Mouse (Mus musculus): ENCODE results near the gene Disc1.

The Disc1 gene

DNA sequence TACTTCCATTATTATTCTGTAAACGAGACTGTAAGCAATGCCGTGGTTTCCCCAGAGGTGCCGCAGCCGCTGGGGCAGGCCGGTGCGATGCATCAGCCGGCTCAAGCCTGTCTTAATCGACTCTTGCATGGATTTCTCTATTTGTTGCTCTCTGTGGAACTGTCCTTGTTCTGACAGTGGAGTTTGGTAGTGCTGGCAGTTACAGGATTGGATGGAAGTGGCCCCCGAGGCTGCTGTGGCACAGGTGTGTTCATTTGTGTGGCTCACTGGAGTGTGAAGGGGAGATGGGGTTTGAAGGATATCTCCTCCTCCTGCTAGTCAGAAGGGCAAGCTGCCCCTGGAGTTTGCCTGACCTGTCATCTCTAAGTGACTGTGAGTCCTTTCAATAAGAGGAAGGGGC is 171.3 kb downstream of the Disc1 start:
- DNase-seq = peak; percentile 40 to 41

DNA sequence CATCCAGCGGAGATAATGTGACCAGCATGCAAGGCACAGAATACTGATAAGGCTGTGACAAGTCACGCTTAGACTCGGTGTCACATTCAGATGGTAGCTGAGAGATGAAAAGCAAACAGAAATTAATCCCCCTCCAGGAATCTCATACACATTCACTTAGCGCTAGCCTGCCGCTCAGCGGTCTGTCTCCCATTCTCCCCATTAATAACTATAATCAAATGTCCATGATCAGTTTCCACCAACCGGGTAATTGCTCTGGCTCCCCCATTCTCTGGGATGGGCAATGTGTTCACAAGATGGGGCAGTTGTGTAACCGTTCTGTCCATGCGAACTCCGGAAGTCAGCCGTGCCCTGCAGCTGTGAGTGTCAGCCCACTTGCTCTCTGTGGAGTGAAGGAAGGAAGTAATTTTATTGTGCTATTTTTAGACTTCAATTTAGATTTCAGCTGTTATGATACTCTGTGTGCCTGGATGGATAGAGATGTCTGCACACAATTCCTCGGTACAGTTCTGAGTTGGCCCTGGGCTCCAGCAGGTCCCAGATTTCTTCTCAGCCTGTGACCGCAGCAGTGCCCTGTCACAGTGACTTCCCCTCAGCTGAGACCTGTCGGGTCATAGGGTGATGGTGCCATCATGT is 173.1 kb downstream of the Disc1 start:
- peak; percentile 53 to 57 for DNase-seq

DNA sequence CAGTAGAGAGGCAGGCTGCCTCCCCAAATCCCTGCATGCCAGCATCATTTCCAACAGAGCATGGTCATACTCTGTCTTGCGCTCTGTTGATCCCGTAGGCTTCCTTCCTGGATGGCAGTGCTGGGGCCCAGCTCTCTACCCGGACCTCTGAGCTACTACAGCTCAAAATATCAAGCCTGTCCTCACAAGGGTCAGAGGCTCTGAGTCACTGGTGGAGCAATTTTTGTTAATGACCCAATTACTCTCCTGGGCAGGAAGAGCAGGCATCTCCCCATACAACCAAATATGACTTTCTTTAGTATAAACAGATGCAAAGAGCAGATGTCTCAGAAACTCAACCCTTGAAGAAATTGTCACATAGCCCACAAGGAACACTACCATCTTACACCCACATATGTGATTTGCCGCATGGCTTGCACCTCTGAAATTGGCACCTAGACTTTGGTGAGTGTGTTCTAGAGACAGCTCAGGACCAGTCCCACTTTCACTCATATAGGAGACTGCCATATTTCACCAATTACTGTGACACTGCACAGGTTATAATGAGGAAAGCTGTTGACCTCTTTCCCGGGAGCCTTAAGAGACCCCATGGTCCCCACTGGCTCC is 176.6 kb downstream of the Disc1 start:
- no peak for DNase-seq

DNA sequence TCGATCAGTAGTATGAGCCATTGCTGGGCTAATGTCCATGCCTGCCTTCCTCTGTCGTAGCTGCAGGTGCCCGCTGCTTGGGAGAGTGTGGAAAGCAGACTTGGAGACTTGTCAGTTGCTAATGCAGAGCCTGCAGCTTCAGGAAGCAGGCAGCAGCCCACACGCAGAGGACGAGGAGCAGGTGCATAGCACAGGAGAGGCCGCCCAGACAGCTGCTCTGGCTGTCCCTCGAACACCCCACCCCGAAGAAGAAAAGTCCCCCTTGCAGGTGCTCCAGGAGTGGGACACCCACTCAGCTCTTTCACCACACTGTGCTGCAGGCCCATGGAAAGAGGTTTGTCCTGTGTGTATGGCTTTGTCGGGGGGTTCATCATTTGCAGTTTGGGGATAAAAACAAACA is 178.7 kb downstream of the Disc1 start:
- DNase-seq = no peak

DNA sequence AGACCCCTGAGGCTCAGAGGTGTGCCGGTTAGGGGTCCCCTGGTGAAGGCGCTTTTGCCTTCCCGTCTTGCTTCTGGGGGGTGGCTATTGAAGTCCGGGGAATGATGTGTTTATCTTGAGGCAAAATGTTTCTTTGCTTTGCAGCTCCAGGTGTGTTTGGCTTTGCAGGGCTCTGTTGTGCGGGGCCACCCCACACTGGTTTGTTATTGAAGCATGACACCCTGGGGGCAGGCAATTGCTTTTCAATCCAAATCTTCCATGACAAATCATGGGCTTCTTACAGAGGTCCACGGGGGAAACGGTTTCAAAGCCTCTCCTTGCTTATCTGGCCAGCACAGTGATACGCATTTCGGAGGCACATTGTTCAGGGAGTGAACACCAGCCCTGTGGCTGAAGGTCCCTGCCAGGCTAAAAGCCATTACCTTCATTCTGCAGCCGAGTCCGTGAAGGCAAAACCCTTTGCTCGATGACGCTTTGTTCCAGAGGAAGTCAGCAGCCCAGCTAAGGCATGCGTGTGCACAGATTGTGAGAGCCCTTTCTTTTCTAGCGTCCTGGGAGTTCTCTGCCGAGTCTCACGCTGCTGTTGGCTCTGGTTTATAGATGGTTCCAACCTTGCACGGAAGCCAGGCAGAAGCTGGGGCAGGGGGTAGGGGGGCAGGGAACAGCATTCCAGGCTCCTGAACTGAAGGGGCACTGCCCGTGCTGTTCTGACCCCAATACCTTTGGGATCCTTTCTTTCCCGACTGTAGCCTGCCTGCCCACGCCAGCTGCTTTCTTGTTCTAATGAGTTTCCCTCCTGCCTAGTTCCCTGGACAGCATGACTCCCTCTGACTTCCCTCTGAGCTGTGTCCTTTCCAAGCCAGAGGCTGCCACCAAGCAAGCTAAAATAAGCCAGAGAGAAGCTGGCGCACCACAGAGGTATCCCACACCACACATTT is 182.2 kb downstream of the Disc1 start:
- DNase-seq = no peak

DNA sequence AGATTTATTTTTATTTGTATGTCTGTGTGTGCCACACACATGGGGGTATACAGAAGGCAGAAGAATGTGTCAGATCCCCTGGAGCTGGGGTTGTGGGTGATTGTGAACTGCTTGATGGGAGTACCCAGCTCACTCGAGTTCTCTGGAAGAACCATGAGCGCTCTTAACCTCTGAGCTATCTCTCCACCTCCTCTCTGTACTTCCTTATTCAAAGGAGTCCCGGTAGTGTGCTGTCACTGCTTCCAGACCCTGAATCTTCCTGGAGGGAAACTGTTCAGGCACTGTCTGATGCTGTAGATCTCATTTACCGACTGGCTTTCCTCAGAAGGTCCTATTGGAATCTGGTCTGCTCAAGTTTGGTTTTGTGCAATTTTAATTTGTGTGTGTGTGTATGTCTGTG is 186.8 kb downstream of the Disc1 start:
- no peak for DNase-seq

DNA sequence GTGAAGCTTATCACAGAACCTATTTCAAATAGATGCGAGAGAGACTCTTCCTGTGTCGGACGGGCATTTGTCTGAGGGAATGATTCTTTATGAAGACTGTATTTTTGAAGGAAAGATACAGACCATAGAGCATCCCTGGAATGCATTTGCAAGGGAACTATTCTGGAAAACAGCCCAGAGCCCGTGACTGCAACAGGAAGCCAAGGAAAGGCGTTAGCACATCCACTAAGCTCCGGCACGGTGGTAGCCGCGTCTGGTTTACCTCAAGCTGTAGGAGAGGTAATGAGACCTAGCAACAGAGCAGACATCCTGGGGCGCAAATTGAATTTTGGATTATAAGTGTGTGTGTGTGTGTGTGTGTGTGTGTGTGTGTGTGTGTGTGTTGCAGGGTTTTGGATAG is 188.4 kb downstream of the Disc1 start:
- DNase-seq = no peak

DNA sequence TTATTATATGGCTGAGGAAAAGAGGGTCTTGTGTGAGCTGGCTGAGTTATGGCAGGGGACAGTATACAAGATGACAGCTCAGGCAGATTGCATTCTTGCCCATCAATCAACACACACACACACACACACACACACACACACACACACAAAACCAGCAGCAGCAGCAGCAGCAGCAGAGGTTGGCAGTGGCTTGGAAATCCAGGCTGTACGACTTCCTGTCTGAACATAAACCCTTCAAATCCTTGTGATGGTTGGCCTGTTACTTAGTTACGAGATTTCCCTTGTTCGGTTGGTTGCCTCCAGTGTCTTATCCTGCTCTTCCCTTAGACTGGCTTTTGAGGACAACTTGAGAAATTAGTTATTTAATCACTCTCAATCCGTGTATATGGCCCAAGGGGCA is 188.9 kb downstream of the Disc1 start:
- DNase-seq = no peak

DNA sequence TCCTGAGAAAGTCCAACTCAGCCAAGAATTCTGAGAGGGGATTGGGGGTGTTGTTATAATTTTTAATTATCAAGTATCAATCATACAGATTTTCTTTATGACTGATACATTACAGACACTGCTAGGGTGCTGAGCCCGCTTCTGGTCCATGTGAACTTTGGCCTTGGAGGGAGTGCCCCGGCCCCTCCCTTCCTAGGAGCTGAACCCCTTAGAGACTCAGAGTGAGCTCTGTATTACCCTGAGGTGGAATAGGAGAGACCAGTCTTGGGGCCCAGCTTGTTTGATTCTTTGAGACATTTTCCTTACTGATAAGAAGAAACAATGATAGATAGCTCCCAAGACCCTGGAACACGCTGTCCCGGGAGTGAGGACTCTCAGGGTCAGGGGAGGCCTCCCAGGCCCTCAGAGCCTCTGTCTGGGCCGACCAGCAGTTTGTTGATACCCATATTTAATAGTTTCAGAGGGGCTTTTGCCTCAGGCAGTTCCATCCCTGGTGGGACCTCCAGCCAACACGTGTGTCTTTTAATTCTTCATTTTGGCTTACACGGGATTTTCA is 192.8 kb downstream of the Disc1 start:
- DNase-seq = no peak

DNA sequence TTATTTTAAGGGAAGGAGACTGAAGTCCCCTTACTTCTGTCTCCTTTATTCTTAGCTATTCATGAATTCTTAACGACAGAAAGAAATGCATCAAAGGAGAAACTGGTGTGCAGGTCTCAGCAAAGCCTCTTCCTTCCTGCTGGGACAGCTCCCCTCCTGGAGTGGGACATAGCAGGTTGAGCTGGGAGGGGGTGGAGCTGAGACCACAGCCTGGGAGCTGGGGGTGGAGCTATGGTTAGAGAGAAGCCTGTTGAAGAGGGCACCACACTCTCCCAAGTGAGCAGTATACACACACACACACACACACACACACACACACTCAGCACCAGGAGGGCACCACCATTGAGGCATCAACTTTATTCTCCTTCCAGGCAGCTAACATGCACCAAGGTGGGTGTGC is 193.4 kb downstream of the Disc1 start:
- DNase-seq = no peak

DNA sequence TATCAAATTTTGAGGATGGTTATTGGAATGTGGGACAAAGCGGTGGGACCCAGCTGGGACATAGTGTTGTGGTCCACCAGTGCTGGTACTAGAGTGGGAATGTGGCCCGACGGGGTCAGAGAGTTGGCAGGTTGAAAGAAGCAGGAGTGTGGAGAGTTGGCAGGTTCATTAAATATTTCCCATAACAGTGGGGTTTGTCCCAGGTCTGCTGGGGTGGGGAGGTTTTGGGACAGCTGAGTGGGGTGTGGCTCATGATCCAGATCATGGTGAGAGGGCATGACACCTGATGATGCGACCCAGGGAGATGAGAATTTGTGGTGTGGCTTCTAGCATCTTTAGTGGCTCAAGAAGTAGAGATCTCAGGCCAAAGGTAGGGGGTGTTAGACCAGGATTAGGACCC is 199.0 kb downstream of the Disc1 start:
- DNase-seq = no peak

DNA sequence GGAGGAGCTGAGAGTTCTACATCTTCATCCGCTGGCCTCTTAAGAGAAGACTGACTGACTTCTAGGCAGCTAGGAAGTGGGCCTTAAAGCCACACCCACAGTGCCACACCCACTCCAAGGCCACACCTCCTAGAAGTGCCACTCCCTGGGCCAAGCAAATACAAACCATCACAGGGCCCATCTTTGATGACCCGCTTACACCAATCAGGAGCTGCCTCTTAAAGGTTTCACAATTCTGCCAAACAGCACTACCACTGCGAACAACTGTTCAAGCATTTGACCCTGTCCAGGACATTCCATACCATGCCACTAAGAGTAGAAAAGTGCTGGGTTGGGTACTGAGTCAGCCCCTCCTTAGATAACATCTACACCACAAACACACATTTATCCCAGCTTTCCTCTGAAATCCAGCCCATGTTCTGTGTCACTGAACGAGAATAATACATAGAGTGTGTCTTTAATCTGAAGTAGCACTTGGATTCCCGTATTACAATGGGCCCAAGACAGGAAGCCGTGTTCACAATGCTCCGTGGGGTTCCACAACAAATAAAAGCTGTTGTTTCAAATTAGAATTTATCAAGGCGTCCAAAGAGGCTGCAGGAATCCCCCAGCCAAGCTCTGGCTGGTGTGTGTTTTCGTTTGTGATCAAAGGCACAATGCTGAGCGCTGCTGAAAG is 199.6 kb downstream of the Disc1 start:
- peak; percentile 61 to 69 for DNase-seq

DNA sequence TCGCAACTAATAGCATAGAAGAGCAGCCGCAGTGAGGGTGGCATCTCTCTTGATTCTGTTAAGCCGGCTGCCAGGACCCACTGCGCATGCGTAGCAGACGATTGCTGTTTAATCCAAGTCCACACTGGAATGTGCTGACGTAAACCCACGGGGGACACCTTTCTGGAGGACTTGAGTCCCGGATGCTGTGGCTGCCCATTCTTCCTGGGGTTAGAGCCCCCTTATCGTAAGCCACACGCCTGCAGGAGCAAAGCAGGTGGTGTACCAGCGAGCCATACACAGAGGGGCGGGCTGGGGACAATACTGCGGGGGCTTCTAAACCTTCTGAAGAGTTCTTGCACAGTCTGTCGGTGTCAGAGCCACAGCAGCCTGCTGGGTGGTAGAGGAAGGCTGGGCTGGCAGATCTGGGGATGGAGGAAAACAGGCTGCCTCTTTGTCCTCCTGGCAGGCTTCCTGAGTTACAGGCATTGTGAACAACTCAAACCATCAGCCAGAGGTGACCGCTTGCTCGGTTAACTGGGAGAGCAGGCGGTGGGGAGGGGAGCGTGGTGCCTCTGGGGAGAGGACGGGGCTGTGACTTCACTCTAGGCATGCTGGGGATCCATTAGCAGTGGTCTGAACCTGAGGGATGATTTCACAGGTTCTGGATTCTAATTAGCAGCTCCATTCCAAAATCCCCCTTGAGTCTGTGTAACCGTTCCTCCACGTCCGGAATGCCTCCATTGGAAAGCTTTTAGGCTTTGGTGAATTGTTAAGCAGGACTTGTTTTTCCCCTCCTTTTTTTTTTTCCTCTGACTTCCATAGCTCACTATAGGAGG is 200.4 kb downstream of the Disc1 start:
- DNase-seq = peak; percentile 64 to 69

DNA sequence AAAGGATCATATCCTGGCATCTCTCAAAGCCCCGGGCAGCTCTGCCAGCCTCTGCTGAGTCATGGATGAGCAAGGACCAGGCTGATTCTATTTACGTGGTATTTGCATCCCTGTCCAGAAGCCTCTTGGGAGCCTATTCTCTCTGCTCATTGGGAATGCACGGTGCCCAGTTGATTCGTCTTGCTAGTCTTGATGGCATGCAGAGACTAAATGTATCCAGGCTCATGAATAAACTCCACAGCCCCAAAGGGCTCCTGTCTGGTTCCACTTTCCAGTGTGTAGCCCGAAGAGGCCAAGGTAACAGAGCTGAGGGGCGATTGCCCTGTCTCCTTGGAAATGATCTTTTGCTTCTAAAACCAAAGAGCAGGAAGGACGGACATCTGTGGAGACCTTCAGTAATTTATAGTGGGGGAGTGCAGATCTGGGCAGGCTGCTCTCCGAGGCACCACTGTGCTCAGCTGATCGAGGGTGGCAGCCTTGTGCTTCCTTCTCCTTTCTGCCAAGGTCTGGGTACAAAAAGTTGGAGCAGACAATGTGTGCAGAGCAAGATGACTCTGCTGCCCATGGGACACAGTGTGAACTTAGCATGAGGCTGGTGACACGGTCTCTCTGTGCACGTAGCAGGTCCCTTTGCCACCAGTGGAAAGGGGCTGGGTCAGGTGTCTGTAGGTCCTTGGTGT is 201.2 kb downstream of the Disc1 start:
- DNase-seq = no peak

DNA sequence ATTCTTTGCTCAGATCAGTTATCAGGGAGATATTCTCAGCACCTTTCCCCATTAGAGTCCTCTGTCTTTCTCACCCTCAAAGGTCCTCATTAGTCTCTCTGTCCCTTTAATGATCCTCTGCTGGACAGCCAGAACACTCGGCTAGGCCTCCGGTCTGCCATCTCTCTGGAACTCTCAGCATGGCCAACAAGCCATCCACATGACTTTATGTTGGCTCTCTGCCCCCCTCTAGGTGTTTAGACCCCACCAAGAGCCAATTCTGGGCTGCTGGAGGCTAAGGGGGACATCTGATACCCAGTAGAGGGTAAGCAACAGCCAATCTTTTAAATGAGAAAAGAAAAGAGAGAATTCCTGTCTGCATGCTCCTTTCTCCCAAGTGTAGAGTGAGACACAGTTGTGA is 203.7 kb downstream of the Disc1 start:
- DNase-seq = no peak

DNA sequence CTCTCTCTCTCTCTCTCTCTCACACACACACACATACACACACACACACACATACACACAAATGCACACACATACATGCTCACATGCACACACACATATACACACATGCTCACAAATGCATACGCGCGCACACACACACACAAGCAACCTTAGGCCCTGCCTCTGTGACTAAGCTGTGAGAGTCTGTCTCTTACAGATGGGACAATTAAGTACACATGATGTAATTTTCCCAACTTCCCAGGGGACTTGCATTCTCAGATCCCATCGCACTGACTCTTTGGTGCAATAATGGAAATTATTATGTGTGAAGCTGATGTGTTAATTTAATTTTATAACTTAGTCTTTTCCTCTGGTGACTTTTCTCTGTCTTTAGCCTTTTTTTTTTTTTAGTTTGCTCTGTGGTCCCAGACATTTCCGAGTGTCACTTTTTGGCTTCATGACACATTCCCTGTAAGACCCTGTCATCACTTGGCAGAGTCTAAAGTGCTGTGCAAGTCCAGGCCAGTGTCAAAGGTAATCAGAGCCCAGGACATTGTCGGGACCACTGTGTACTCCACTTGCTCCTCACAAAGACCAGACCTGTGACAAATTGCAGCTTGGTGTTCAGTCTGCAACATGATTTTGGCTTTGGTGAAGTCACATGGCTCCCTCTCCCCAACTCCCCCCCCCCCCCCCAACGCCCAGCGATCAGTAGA is 205.0 kb downstream of the Disc1 start:
- no peak for DNase-seq

DNA sequence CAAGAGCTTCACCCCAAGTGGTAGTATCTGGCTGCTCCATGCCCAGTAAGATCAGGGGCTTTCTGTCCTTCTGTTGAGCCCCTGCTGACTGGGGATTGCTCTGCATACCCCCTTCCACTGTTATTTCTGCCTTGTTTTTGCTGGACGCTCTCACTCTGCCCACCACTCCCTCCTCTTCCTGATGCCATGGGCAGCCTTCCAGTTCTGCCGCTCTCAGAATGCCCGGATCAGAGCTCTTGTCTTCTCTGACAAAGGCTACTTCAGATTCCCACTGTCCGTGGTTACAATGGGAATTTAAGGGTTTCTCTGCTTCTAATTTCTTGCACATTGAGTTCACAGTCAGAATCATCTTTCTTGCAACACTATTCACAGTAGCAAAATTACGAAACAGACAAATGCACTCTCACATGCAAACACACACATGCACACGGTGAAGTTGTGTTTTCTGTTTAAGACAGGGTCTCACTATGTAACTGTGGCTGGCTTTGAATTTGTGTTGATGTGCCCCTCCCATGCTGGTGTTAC is 214.2 kb downstream of the Disc1 start:
- DNase-seq = no peak

DNA sequence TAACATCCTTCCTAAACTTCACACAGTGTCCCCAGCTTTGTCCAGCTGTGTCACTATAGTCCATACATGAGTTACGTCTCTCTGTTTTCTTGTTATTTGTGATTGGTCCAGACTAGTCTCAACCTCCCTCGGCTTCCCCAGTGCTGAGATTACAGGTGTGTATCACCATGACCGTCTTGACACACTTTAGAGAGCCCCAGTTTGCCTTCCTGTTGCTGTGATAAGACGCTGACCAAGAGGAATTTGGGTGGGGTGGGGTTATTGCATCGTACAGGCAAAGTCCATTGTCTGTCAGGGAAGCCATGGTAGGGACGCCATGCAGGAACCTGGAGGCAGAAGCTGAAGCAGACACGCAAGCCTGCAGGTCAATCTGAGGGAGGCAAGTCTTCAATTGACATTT is 216.3 kb downstream of the Disc1 start:
- no peak for DNase-seq

DNA sequence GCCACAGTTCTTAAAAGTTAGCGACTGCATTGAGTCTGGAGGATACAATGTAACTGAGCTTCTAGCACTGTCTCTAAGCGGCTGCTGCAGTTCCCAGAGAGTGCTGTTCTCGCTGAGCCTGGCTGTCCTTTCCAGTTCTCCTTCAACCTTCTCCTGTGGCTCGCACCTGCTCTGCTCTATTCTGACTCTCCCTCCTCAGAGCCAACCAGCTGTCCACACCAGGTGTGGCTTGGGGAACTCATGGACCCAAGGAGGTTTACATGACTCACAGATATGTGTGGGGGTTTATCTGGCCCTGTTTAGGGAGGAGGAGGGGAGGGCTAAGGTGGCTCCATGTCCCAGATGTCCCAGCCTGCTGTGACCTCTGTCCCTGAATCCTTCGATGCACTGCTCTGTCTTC is 217.4 kb downstream of the Disc1 start:
- no peak for DNase-seq

DNA sequence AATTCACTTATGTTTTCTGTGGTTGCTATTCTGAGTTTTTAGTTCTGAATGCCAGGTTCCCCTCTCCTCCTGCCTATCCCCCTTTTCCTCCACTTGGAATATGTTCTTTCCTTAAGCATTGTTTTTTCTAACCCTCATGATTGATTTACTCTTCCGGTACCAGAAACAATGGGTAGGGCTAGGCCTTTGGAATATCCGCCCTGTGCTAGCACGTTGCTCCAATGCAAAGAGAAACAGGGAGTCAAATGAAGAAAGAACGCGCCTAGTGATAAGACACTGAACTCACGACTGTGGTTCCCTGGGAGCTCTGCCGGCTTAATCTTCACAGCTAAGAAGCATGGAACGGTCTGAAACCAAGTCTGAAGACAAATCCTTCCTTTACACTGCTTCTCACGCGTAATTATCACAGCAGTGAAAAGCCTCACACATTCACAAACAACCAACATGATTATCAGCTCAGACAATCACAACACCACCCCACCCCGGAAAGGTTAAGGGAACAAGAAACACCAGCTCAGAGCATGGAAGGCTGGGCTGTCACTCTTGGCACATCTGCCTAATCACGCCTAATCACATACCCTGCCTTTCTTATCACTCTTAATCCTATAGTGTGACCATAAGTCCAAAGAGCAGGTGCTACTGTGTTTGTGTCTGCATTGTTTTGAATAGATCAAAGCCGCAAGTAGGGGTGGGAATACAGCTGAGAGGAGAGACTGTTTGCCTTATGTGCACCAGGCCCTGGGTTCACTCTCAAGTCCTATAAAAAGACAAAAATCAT is 218.3 kb downstream of the Disc1 start:
- no peak for DNase-seq

Data from B cell, adult 2 months (primary cell).